Mouse (Mus musculus) CH12.LX (cell line): ENCODE data around the gene Inhbe. TPM values are rescaled to one million over a fixed set of nuclear protein-coding genes. Genes with fewer than 3 reads are reported as not detected.
A peak's percentile ranks its signal among the peaks of the same experiment; 100 is the strongest.

Experiments
- DNase-seq: peaks from one replicate; pipeline ENCODE4 v3.0.0-alpha.2; 2013; ENCODE audit errors: extremely low read depth
- H3K27ac ChIP-seq: 2 replicates; pipeline ENCODE4 v1.5.1; 2012; ENCODE audit warnings: low read depth, mild to moderate bottlenecking, control low read depth, moderate library complexity; ENCODE audit not compliant: insufficient read depth
- H3K27me3 ChIP-seq: replicated peaks from 2 replicates; pipeline ENCODE3; 2012; ENCODE audit warnings: inconsistent platforms
- H3K36me3 ChIP-seq, 2 experiments: replicated peaks in 1 of 2; 2 replicates each; pipeline versions ENCODE3 to v1.6.1; 2012; ENCODE audit warnings: inconsistent platforms in 1 of 2, low read length in 1 of 2, mild to moderate bottlenecking in 1 of 2, mixed read lengths in 1 of 2, moderate library complexity in 1 of 2; ENCODE audit not compliant: control insufficient read depth in 1 of 2, insufficient read depth in 1 of 2
- H3K4me1 ChIP-seq, 2 experiments: 2 replicates each; pipeline ENCODE4 v1.6.1; 2012; ENCODE audit warnings: inconsistent platforms in 1 of 2, moderate library complexity in 1 of 2; ENCODE audit not compliant: insufficient read depth in 2 of 2, control insufficient read depth in 1 of 2
- H3K4me2 ChIP-seq: 2 replicates; pipeline ENCODE4 v1.6.1; 2012; ENCODE audit warnings: low read depth, mild to moderate bottlenecking, control low read depth; ENCODE audit not compliant: poor library complexity, insufficient read depth, severe bottlenecking
- H3K4me3 ChIP-seq, 3 experiments: fragments of 150-350 bp in 1 of 3; sonication (generic) in 1 of 3; replicated peaks in 1 of 3; 2 replicates each; pipeline versions ENCODE3 to v1.5.1; 2011 to 2012; ENCODE audit warnings: low read depth in 2 of 3, low read length in 2 of 3, mild to moderate bottlenecking in 2 of 3, moderate library complexity in 2 of 3, control low read depth in 1 of 3, improper control_type of control experiment in 1 of 3, inconsistent platforms in 1 of 3, mixed read lengths in 1 of 3; ENCODE audit not compliant: poor library complexity in 1 of 3
- H3K79me2 ChIP-seq: replicated peaks from 2 replicates; pipeline ENCODE4 v1.6.1; 2012; ENCODE audit warnings: mild to moderate bottlenecking, moderate library complexity; ENCODE audit not compliant: control insufficient read depth, poor library complexity, insufficient read depth, severe bottlenecking; ENCODE audit errors: extremely low read depth
- H3K9ac ChIP-seq: 2 replicates; pipeline ENCODE4 v1.6.1; 2012; ENCODE audit warnings: low read depth, mild to moderate bottlenecking, control low read depth, moderate library complexity; ENCODE audit not compliant: insufficient read depth
- H3K9me3 ChIP-seq: replicated peaks from 2 replicates; pipeline ENCODE3; 2012; ENCODE audit warnings: low read length, inconsistent platforms, mixed read lengths
- BHLHE40 ChIP-seq: IDR thresholded peaks from 2 replicates; pipeline ENCODE4 v1.6.1; 2011; ENCODE audit warnings: mild to moderate bottlenecking, low read depth, low read length, improper control_type of control experiment
- CHD1 ChIP-seq: IDR thresholded peaks from 2 replicates; pipeline ENCODE4 v1.6.1; 2012; ENCODE audit warnings: low read depth, low read length, improper control_type of control experiment, inconsistent platforms
- CTCF ChIP-seq, 2 experiments: IDR thresholded peaks in 1 of 2; conservative IDR thresholded peaks in 1 of 2; 2 replicates each; pipeline ENCODE4 v1.5.1; 2011 to 2012; ENCODE audit warnings: low read depth in 2 of 2, low read length in 2 of 2, improper control_type of control experiment in 1 of 2, inconsistent platforms in 1 of 2, mild to moderate bottlenecking in 1 of 2, moderate library complexity in 1 of 2
- E2F4 ChIP-seq: IDR thresholded peaks from 2 replicates; pipeline ENCODE4 v1.6.1; 2011; ENCODE audit warnings: low read depth, low read length, improper control_type of control experiment; ENCODE audit not compliant: insufficient replicate concordance
- HCFC1 ChIP-seq: IDR thresholded peaks from 2 replicates; pipeline ENCODE4 v1.6.1; 2012; ENCODE audit warnings: low read depth, mild to moderate bottlenecking, inconsistent platforms, low read length, improper control_type of control experiment
- IRF4 ChIP-seq: IDR thresholded peaks from 2 replicates; pipeline ENCODE4 v1.6.1; 2014; ENCODE audit warnings: low read depth, mild to moderate bottlenecking, inconsistent platforms, low read length, improper control_type of control experiment
- JUND ChIP-seq: conservative IDR thresholded peaks from 2 replicates; pipeline ENCODE4 v1.6.1; 2011; ENCODE audit warnings: low read depth, low read length, improper control_type of control experiment
- KAT2A ChIP-seq: IDR thresholded peaks from 2 replicates; pipeline ENCODE4 v1.6.1; 2012; ENCODE audit warnings: low read length, improper control_type of control experiment, inconsistent platforms; ENCODE audit not compliant: insufficient replicate concordance
- MAX ChIP-seq: IDR thresholded peaks from 2 replicates; pipeline ENCODE4 v1.6.1; 2011; ENCODE audit warnings: low read length, improper control_type of control experiment
- MAZ ChIP-seq: IDR thresholded peaks from 2 replicates; pipeline ENCODE4 v1.6.1; 2012; ENCODE audit warnings: low read depth, mild to moderate bottlenecking, inconsistent platforms, low read length, improper control_type of control experiment, moderate library complexity
- MEF2A ChIP-seq: IDR thresholded peaks from 2 replicates; pipeline ENCODE4 v1.6.1; 2014; ENCODE audit warnings: low read depth, mild to moderate bottlenecking, inconsistent platforms, low read length, improper control_type of control experiment, borderline replicate concordance
- MXI1 ChIP-seq: IDR thresholded peaks from 2 replicates; pipeline ENCODE4 v1.6.1; 2011; ENCODE audit warnings: mild to moderate bottlenecking, low read depth, low read length, improper control_type of control experiment
- MYC ChIP-seq: IDR thresholded peaks from 2 replicates; pipeline ENCODE4 v1.6.1; 2011; ENCODE audit warnings: low read depth, mild to moderate bottlenecking, improper control_type of control experiment, low read length
- NELFE ChIP-seq: IDR thresholded peaks from 2 replicates; pipeline ENCODE4 v1.6.1; 2011; ENCODE audit warnings: low read depth, low read length, improper control_type of control experiment
- NRF1 ChIP-seq: IDR thresholded peaks from 2 replicates; pipeline ENCODE4 v1.6.1; 2014; ENCODE audit warnings: low read depth, mild to moderate bottlenecking, inconsistent platforms, low read length, improper control_type of control experiment, moderate library complexity
- PAX5 ChIP-seq: IDR thresholded peaks from 2 replicates; pipeline ENCODE4 v1.6.1; 2012; ENCODE audit warnings: low read length, inconsistent platforms, mixed read lengths
- POLR2AphosphoS2 ChIP-seq: IDR thresholded peaks from 2 replicates; pipeline ENCODE4 v1.6.1; 2011; ENCODE audit warnings: low read depth, low read length, improper control_type of control experiment
- RAD21 ChIP-seq: IDR thresholded peaks from 2 replicates; pipeline ENCODE4 v1.6.1; 2011; ENCODE audit warnings: low read depth, mild to moderate bottlenecking, low read length, improper control_type of control experiment, moderate library complexity
- SIN3A ChIP-seq: IDR thresholded peaks from 2 replicates; pipeline ENCODE4 v1.6.1; 2012; ENCODE audit warnings: low read length, improper control_type of control experiment, inconsistent platforms
- SMC3 ChIP-seq: IDR thresholded peaks from 2 replicates; pipeline ENCODE4 v1.6.1; 2011; ENCODE audit warnings: low read depth, low read length, improper control_type of control experiment
- TBP ChIP-seq: conservative IDR thresholded peaks from 2 replicates; pipeline ENCODE4 v1.6.1; 2011; ENCODE audit warnings: low read depth, low read length, improper control_type of control experiment
- TCF12 ChIP-seq: IDR thresholded peaks from 2 replicates; pipeline ENCODE4 v1.6.1; 2014; ENCODE audit warnings: low read depth, mild to moderate bottlenecking, inconsistent platforms, low read length, improper control_type of control experiment
- UBTF ChIP-seq: IDR thresholded peaks from 2 replicates; pipeline ENCODE4 v1.6.1; 2012; ENCODE audit warnings: low read depth, mild to moderate bottlenecking, inconsistent platforms, low read length, improper control_type of control experiment, moderate library complexity
- ZC3H11A ChIP-seq: IDR thresholded peaks from 2 replicates; pipeline ENCODE4 v1.6.1; 2012; ENCODE audit warnings: low read depth, mild to moderate bottlenecking, inconsistent platforms, low read length, improper control_type of control experiment
- ZKSCAN1 ChIP-seq: IDR thresholded peaks from 2 replicates; pipeline ENCODE4 v1.6.1; 2012; ENCODE audit warnings: low read depth, inconsistent platforms, low read length, improper control_type of control experiment, borderline replicate concordance
- dilution Hi-C: fragments of 300-500 bp; cut with MboI; formaldehyde crosslinking; loops from 2 replicates; pipeline ENCODE4 v1.14.3; 2020; ENCODE audit warnings: low sequenced_read_pairs; ENCODE audit not compliant: extremely low pct_unique_long_range_greater_than_20kb, extremely low pct_ligation_motif_present
- in situ Hi-C: fragments of 300-500 bp; cut with MboI; formaldehyde crosslinking; loops from 3 replicates; pipeline ENCODE4 v1.14.3; 2019; ENCODE audit warnings: low sequenced_read_pairs, low pct_ligation_motif_present, low pct_unique_long_range_greater_than_20kb, mixed read lengths
- polyA plus RNA-seq: library from polyadenylated mRNA; unstranded; fragments of >175 nt; gene quantifications from 2 replicates; pipeline ENCODE4 v1.2.1, GENCODE M21; 2012; ENCODE audit warnings: low read depth; ENCODE audit not compliant: insufficient read length
- total RNA-seq, 2 experiments: library from RNA; depleted of rRNA; stranded (reverse); fragments of 300-350 nt in 1 of 2; fragments of >200 nt in 1 of 2; gene quantifications; 2 replicates each; pipeline ENCODE4 v1.2.3; 2012 to 2014

Inhbe gene
- total and polyA plus RNA-seq, 3 experiments: 0.83 to 2.6 (median 0.89) TPM

DNA sequence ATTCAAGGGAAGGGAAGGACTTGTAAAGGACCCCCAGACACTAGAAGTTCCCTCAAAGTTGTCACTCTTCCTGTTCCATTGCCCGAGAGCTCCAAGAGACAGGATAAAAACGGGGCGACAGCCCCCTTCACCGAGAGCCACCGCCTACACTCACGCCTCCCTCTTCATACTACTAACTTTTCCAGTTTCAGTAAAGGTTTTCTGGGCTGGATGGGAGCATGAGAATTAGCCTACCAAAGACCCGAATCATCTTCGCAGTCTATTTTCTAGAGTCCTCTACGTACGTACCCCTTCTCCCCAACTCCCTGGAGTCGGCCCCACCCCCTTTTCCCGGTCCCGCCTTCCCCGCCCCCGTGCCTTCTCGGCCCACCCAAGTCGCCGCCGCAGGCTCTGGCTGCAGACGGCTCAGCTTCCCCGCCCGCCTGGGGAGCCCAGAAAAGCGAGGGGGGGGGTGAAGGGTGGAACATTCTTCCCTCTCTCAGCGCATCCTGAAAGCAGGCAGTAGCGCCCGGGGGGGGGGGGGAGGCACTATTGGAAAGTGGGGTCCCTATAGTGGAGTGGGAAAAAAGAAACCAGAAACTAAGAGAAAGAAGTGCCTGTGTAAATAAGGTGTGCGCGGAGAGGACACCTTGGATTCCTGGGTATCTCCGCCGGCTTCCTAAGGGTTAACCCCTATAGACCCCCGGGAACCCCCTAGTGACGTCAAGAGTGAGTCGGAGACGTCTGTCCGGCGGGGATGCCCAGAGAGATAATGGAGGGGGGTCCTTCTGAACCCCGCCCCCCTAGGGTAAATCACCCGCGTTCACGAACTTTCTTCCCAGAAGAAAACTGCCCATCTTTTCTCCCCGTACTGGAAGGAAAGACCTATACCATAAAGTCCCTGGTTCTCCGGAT is 14.3 kb downstream of the Inhbe start:
- no peaks in the 10 kb centered on the region for H3K79me2 ChIP-seq
- peaks cover 0 to 31% of the 10 kb centered on the region in 2 experiments; a peak in 2 of 4 replicates for H3K4me1 ChIP-seq
- H3K36me3 ChIP-seq: no peaks in the 10 kb centered on the region
- peak overlapping the region; percentile 10 to 58 (median 20) for H3K4me3 ChIP-seq
- peaks cover 4% of the 10 kb centered on the region for H3K9me3 ChIP-seq
- in situ Hi-C loops: no loop called here
- no peak overlapping the region for H3K27ac ChIP-seq
- H3K27me3 ChIP-seq: peaks cover 38% of the 10 kb centered on the region
- DNase-seq: no peak
- H3K9ac ChIP-seq: peak overlapping the region; percentile 46; the same call in 1 of the 2 replicates
- TF ChIP-seq CHD1 (no peak), KAT2A (no peak), HCFC1 (no peak), MEF2A (no peak), BHLHE40 (no peak), TBP (no peak), MYC (no peak), MAZ (no peak), UBTF (no peak), NRF1 (no peak), ZC3H11A (no peak), MAX (no peak), PAX5 (no peak), NELFE (no peak), POLR2AphosphoS2 (no peak), JUND (no peak)
- peak overlapping the region; percentile 100 for H3K4me2 ChIP-seq
- dilution Hi-C loops: no loop called here

DNA sequence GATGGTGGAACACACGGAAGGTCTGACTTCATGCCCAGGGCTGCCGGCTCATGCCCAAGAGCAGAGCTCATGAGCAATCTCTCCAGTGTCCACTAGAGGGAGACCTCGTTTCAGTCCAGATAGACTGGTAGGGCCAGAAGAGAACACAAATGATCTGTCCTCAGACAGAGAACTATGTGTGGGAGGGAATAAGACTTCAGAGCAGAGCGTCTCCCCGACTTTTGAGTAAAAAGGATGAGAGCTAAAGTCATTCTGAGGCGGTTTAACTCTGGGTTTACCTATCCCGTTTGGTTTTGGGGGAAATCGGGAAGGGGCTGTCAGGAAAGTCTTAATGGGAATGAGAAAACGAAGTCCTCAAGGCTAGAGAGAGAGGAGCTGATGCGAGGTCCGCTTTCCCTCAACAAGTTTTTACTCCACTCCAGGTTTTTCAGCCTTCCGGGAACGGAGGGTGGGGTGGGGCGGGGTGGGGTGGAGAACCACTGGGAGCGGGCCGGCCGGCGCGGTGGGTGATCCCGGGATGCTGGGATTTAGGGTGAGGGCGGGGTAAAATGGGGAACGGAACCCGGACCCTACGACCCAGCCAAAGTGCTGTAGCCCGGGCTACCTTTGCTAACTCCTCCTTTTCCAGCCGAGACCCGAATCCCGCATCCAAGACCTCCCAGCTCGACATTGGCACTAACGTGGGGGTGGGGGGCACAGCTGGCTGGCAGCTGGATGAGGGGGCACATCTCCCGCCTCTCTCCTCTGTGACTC is 15.1 kb downstream of the Inhbe start:
- Histone ChIP-seq H3K27me3 (peaks cover 35% of the 10 kb centered on the region), H3K36me3 (no peaks in the 10 kb centered on the region), H3K9ac (peak overlapping the region; percentile 46; the same call in 1 of the 2 replicates), H3K4me1 (peaks cover 0 to 31% of the 10 kb centered on the region in 2 experiments; a peak in 2 of 4 replicates), H3K9me3 (no peaks in the 10 kb centered on the region), H3K79me2 (no peaks in the 10 kb centered on the region), H3K27ac (no peak overlapping the region), H3K4me2 (peak overlapping the region; percentile 100), H3K4me3 (peak overlapping the region in 2 of 3 experiments; percentile 20 to 58)
- DNase-seq: peak; percentile 95
- TF ChIP-seq SIN3A: peak; percentile 55; the same call in 1 of the 2 replicates
- peak; percentile 24 for TF ChIP-seq HCFC1
- TF ChIP-seq CTCF (conservative IDR thresholded peaks at IDR 0.05 in 1 of 2, IDR thresholded peaks at IDR 0.05 in 1 of 2; ENCODE audit: low read depth in 2 of 2, low read length in 2 of 2): peak; percentile 88 to 94
- TF ChIP-seq MAZ: peak; percentile 76
- peak; percentile 41; the same call in 1 of the 2 replicates for TF ChIP-seq NELFE
- peak; percentile 16; the same call in 1 of the 2 replicates for TF ChIP-seq JUND
- TF ChIP-seq SMC3: peak; percentile 66
- TF ChIP-seq NRF1: peak; percentile 53; the same call in 1 of the 2 replicates
- TF ChIP-seq MXI1: peak; percentile 59; the same call in 1 of the 2 replicates
- TF ChIP-seq TCF12: 0 out of 2 replicates have a peak, but pooled peaks have one; percentile 29
- no peak for TF ChIP-seq E2F4
- TF ChIP-seq MAX: no peak
- TF ChIP-seq RAD21: peak; percentile 74
- TF ChIP-seq MYC: peak; percentile 73; the same call in 1 of the 2 replicates
- peak; percentile 37; the same call in 1 of the 2 replicates for TF ChIP-seq IRF4
- TF ChIP-seq ZKSCAN1: no peak
- in situ Hi-C loops: no loop called here
- dilution Hi-C loops: no loop called here
